In the genomic region with DNA sequence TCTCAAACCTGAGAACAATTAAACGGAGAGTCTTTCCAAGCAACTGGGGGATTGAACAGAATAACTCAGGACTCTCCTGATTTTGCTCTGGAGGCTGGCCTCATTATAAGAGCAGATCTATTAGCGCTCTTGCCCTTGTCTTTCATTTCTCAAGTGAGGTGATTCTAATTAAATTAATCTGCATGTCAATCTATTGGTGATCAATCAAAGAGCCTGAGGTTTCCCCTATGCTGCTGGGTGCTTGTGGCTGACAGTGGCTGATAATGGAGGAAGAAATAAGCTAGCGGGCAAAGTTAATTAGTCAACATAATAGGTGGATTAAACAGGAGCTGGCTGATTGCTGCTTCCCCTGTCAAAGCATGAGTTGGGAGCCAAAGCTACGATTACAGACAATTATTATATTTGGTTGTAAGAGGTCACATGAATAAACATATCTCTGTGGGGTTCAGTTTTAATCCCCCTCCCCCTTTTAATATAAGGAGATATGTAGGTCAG, we compare ENCODE assay signal across 20 mouse cellular contexts.
"Had no signal": no experiment of that assay in that cellular context is flagged by ENCODE, and none has a peak within 500 bp of the region (broad histone marks: within the 10 kb centered on the region; RNA-seq: fewer than 3 reads in every experiment).

No protein-coding gene starts in this region.

- H3K4me2 ChIP-seq: kidney, embryonic 15.5 days; liver, embryonic 13.5 days; midbrain, embryonic 12.5 days; neural tube, embryonic 12.5 days had no signal

- H3K9me3 ChIP-seq: kidney, embryonic 15.5 days; liver, embryonic 13.5 days; midbrain, embryonic 12.5 days; neural tube, embryonic 12.5 days had no signal

- H3K36me3 ChIP-seq: kidney, embryonic 15.5 days; liver, embryonic 13.5 days; midbrain, embryonic 12.5 days had no signal

- H3K4me3 ChIP-seq: kidney, embryonic 15.5 days; left cerebral cortex, adult 2 months; liver, embryonic 13.5 days; midbrain, embryonic 12.5 days; neural tube, embryonic 12.5 days had no signal

- DNase-seq: kidney, adult 11 months; kidney, adult 8-10 months; kidney, postnatal 10 days; kidney, postnatal 36 days; layer of hippocampus, postnatal 36 days; liver, embryonic 13.5 days; lung, adult 2 months; lung, postnatal 14 days; lung, postnatal 4 days; right cerebral cortex, adult 18-20 months; right cerebral cortex, postnatal 14 days; right cerebral cortex, postnatal 4 days; thymus, adult 2 months; thymus, postnatal 14 days; thymus, postnatal 4 days had no signal

- H3K27ac ChIP-seq: kidney, embryonic 15.5 days; left cerebral cortex, adult 2 months; liver, embryonic 13.5 days; midbrain, embryonic 12.5 days; neural tube, embryonic 12.5 days; stomach, postnatal 0 days had no signal

- H3K27me3 ChIP-seq: kidney, embryonic 15.5 days; liver, embryonic 13.5 days; midbrain, embryonic 12.5 days; neural tube, embryonic 12.5 days had no signal

- H3K9ac ChIP-seq: kidney, embryonic 15.5 days; liver, embryonic 13.5 days; midbrain, embryonic 12.5 days; neural tube, embryonic 12.5 days had no signal

- H3K4me1 ChIP-seq: kidney, embryonic 15.5 days; liver, embryonic 13.5 days; neural tube, embryonic 12.5 days had no signal
